Mouse (Mus musculus) left cerebral cortex, postnatal 25 days (tissue): ENCODE results near the gene Ubald2. TPM values are rescaled to one million over a fixed set of nuclear protein-coding genes. Genes with fewer than 3 reads are reported as not detected.
"Not testable (repeated sequence)": the region's sequence is repeated elsewhere in the genome, so short reads cannot be mapped to it uniquely, and the experiment has no call there.

ENCODE experiments used
- DNase-seq, 2 experiments: peaks; one replicate each; pipeline ENCODE4 v3.0.0; 2022; ENCODE audit warnings: low spot score in 2 of 2, mixed read lengths in 1 of 2
- intact Hi-C: fragments of 180-260 bp; cut with DNase I; formaldehyde crosslinking; loops from one replicate; pipeline ENCODE4 v1.15.1; 2025
- total RNA-seq, 2 experiments: library from RNA; stranded (reverse); gene quantifications; 2 replicates each; pipeline ENCODE4 v1.2.3; 2021

Gene Ubald2
- 10 to 100 TPM; 31.3 to 33.7 TPM for total RNA-seq

DNA sequence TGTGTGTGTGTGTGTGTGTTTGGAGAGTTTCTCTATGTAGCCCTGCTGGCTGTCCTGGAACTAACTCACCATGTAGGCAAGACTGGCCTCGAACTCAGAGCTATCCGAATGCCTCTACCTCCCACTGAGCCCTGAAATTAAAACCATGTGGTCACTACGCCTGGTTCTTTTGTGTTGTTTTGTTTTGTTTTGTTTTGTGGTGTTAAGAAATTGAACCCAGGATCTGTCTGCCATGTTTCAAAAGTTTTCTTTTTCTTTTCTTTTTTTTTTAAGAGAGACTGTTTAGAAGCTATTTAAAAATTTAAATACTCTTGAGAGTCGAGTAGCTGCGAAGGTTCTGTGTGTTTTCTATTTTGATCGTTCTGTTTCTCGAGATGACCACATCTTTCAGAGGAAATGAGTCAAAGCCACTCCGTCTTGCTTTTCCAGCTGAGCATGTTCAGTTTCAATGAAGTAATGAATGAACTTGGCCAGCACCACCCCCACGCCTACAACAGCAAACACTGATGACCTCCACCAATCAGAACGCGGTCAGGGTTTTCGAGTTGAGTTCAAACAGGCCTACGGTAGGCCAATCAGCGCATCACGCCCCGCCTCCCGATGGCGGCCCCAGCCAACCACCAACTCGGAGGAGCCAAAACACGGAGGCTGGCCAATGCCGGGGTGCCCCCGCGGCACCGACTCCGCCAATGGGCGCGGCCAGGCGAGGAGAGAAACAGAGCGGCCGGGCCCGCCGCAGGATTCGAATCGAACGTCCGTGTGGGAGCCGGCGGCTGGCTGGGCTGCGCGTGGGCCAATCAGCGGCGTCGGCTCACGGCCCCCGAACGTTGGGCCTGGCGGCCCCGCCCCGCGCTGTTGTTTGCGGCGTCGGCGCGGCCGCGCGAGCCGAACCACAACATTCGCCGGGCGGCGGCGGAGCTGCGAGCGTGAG, at the start of gene Ubald2:
Gene Ubald2 (plus strand): TSS at position 739 of the 931 bp plus-strand sequence.
- intact Hi-C loops = loop anchor here (1.0 kb wide), 1 partner anchor 20 kb away; the partner anchor contains the start of gene Rnf157
- peak; percentile 99 to 100 for DNase-seq

DNA sequence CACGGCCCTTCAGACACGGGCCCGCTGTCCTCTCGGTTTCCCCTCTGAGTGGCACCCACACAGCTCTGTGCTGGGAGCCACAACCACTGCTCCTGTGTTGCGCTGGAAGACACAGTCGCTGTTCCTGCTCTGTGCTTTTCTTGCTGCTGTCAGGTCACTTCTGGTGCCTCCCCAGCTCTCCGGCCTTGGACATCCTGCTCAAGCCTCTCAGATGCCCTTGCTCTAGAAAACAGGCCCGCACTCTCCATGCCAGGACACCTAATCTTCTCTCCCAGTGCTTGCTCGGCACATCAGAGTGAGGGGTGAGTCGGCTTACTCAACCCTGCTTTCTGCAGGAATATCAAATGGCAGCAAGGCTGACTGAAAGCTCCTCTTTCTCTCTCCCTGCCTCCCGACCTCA, 49.7 kb upstream of the Ubald2 start:
- intact Hi-C loops = no loop called here
- no peak for DNase-seq

DNA sequence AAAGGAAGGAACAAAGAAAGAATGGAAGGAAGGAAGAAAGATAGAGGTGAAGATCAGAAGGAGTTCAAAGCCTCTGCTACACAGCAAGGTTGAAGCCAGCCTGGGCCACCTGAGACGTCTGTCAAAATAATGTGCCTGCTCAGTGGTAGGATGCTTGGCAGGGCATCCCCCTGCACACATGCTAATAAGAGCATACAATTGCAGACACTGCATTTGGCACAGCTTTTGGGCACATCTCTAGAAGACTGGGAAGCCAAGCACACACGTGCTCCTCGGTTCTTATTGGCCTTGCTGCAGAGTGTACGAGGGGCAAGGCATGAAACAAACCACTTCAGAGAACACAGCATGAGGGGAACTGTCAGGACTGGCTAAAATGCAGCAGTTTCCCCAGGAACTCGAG, 47.9 kb upstream of the Ubald2 start:
- no peak for DNase-seq
- intact Hi-C loops = no loop called here

GRCm38 (mm10) chr11:116387086-116388071, 46.5 kb upstream of the Ubald2 start:
- DNase-seq = no peak
- intact Hi-C loops = no loop called here

DNA sequence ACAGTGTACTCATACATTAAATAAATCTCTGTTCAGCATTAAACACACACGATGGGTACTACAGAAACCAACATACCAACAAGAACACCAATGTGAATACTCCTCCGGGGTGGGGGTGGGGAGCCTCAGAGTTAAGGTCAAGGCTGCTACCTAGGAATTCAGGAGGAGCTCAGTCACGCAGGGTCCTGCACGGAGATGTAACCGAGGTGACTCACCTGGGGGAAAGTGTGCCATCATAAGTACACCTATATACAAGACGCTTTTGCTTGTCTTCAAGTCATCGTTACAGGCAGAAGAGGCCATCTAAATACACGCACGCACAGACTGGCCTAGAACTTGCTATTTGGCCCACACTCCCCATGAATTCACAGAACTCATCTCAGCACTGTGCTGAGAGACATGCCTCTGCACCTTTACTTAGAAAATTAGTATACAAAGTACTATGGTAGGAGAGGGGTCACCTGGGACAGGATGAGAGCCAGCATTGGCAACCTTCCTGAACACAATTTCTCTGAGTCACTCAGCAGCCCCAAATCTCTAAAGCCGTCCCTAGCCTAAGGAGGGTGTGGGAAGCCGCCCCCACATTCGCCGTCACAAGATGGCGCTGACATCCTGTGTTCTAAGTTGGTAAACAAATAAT, 44.9 kb upstream of the Ubald2 start:
- intact Hi-C loops = no loop called here
- DNase-seq = no peak

DNA sequence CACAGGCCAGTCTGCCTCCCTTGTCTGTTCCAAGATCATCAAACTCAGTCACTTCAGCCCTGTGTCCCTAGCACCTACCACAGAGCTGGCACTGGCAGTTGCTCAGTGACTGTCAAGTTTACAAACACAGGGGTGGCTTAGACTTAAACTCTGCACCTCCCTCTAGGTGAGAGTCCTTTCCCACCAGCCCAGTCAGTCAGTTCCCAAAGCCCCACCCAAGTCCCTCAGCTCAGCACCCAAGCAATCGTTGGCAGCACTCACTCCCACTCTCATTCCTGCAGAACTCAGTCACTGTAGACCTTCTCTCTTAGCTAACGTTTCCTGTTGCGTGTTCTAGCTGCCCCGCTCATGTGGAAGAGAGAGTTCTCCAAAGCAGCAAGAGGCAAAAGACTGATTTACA, 39.1 kb upstream of the Ubald2 start:
- intact Hi-C loops = no loop called here
- DNase-seq = no peak

DNA sequence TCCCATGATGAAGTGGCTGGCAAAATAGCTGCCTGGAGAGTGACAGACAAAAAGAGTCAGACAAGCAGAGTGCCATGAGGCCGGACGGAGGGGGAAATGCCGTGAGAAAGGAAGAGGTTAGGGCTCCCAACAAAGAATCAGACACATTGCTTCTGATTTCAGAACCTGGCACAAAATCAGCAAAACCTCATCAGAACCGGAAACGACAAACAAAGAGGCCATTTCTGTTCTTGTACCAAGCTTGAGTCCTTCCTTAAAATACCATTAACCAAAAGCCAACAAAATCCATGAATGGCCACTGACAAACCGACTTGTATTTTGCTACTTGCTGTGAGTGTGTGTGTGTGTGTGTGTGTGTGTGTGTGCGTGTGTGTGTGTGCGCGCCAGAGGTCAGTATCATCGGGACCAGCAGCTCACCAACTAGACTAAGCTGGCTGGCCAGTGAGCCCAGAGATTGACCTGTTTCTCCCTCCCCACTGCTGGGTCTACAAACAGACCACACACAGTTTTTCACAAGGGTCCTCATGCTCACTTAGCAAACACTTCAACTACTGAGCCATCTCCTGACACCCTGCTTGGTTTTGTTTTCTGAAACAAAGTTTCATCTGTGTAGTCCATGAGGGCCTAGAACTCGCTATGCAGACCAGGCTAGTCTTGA, 37.5 kb upstream of the Ubald2 start:
- no peak for DNase-seq
- intact Hi-C loops = no loop called here

DNA sequence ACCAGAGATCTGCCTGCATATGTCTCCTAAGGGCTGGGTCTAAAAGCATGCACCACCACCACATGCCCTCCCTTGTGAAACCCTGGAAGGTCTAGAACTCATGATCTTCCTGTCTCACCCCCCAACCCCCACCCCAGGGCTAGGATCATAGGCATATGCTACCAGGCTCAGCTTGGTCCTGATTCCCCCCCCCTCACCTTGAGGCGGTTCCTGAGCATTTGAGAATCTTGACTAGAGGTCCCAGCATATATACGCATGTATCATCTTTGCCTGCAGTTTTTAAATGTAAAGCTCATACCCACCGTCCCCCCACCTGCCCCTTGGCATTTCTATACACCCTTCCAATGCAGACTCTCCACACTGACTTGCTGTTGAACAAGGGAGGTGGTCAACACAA, 37.0 kb upstream of the Ubald2 start:
- intact Hi-C loops = no loop called here
- no peak for DNase-seq

- intact Hi-C loops = no loop called here
- DNase-seq = no peak
These were observed 36.2 kb upstream of the Ubald2 start for GRCm38 (mm10) chr11:116397517-116398347.

DNA sequence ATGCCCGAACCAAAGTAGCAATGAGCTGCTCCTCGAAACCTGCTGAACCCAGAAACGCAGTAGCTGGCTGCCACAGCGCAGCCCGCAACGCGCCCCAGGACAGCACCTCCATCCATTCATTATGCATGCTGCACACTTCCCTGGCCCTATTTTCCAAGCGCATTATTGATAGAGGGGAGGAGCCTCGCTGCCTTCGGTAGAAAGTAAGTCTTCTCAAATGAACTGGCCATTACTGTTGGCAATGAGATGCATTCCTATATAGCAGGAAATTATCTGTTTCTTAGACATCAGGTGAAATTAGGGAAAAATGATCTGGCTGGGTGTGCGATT, 35.6 kb upstream of the Ubald2 start:
- no peak for DNase-seq
- intact Hi-C loops = no loop called here

DNA sequence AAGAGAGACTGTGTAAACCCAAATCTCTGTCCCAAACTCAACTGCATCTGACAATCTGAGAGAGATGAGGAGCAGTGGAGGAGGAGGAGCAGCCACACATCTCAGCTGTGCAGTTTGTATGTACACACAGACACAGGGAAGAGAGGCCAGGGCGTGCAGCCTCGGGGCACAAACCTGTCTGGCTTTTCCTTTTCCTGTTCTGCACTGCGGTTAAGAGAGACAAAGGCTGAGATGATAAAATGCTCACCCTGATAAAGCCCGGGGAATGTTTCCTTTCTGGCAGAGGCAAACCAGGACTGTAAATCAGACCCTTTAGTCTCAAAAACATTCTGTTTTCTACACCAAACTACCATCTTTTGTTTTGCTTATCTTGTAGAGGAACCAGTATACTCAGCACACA, 33.3 kb upstream of the Ubald2 start:
- intact Hi-C loops = no loop called here
- DNase-seq = no peak

GRCm38 (mm10) chr11:116405601-116406000, 28.3 kb upstream of the Ubald2 start:
- DNase-seq = no peak
- intact Hi-C loops = no loop called here

DNA sequence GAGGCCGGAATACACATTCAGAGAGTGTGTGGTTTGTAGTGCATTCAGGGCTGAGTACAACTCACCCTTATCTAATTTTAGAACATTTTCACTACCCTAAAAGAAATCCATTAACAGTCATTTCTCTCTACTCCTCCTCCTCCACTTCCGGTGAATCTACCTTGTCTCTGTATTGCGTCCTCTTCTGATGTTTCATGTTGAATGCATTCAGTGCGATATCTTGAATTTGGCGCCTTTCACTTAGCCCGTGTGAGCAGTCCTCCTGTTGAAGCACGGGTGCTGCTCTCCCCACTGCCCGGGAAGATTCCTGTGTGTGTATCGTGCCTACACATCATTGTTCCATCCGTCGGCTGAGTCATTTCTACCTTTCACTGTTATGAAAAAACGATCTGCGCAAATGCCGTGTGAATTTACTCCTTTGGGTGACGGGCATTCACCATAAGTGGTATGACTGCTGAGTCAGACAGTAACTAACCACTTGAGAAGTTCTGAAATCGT, 27.6 kb upstream of the Ubald2 start:
- intact Hi-C loops = no loop called here
- DNase-seq = peak in 1 of 2 experiments; percentile 42

- intact Hi-C loops = no loop called here
- DNase-seq = no peak
These were observed 24.9 kb upstream of the Ubald2 start for GRCm38 (mm10) chr11:116409008-116409407.

GRCm38 (mm10) chr11:116410415-116410814, 23.5 kb upstream of the Ubald2 start:
- intact Hi-C loops, DNase-seq: not testable (repeated sequence)

DNA sequence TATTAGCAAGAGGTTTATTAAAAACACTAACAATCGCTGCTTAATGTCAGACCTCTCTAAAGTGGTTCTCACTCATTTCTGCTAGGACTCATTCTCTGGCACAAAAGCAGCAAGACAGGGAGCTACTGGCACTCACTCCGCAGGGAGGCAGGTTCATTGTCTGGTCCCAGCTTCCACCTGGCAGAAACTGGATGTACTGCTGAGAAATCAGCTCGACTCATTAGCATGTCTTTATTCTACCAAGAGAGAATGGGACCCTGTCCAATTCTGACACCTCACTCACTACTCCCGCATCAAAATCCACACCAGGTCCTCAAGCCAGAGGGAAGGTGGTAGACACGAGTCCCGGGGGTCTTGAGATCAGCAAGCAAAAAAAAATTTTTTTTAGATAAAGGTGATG, 22.3 kb upstream of the Ubald2 start:
- intact Hi-C loops = no loop called here
- DNase-seq = no peak

DNA sequence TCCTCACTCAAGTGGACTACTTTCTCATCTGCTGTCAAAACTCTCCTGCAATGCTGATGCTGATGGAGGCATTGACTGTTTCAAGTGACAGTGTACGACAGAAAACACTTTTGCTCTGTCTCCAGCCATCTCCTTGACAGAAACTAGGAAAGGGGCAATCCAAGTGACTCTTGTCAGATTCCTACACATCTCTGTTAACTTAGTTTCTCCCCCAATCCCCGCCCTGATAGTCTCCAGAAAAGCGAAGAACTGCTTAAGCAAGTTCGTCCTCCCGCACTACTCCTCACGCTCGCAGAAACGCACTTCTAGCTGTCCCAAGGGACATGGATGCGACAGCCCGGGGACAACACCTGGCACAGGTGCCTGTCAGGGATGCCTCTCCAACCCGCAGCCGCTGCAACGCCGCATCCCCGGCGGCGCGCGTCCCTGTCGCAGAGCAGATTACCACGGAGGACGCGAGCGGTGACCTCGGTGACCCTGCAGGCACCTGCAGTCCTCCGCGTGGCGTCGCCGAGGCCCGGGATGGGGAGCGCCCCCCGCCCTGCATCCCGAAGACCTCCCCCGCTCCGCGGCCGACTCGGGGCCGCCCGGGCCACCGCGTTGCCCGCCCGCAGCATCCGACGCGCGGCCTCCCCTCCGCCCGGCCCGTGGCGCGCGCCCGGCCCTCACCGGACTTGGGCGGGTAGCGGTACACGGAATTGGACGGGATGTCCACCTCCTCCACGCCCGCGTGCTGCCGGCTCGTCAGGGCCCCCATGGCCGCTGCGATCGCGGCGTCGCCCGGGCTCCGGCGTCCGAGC, 21.7 kb upstream of the Ubald2 start:
- intact Hi-C loops = no loop called here
- DNase-seq = no peak
